Mouse (Mus musculus): Measurements from ENCODE around the gene E430018J23Rik. TPM values are rescaled to one million over a fixed set of nuclear protein-coding genes. Genes with fewer than 3 reads are reported as not detected.

Gene E430018J23Rik
- 4.7 and 5.6 TPM in 2 replicates for polyA plus RNA-seq (2015; fragmentation: Nextera tagmentation; extraction: Ambion mirVana)

DNA sequence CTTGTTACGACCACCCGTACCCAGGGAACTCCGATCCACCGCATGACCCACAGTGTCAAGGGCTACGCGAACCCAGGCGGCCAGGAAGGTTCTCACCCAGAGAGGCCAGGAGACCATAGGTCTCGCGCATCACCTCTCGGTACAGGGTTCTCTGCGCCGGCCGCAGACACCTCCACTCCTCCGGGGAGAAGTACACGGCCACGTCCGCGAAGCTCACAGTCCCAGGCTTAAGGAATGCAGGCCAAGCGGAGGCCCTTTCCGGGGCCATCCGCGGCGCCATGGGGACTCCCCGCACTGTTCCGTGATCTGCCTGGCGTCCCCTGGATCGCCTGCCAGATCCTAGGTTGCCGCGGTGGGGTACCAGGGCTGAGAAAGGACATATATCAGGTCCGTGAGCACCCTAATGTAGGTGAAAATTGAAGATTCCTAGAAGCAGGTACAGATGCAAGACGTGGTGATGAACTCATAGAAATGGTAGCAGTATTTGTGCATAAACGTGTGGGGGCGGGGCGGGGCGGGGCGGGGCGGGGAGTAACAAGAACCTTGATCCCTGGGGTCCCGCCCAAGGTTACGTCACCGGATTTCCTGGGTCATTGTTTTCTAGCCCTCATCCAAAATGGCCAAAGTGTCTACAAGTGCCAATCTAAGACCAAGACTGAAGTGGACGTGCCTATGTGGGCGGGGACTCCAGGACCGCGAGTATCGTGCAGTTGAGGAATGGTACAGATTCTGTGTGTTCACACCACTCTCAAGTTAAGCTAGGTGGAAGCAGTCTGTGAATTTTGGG, at the start of gene E430018J23Rik:
TSS of gene E430018J23Rik (minus strand) at position 473 of the 787 bp plus-strand sequence.
- Histone ChIP-seq H3K36me3 (ENCODE audit: control insufficient read depth, insufficient read depth) (peaks cover 5% of the 10 kb centered on the region; the same call in 1 of the 2 replicates), H3K4me1 (ENCODE audit: control insufficient read depth, insufficient read depth, low read length) (peaks cover 11% of the 10 kb centered on the region), H3K27me3 (ENCODE audit: control insufficient read depth, insufficient read depth, low read length) (no peaks in the 10 kb centered on the region), H3K9me3 (replicated peaks; ENCODE audit: control insufficient read depth, low read length) (no peaks in the 10 kb centered on the region), H3K4me2 (ENCODE audit: low read depth, low read length) (peak within 1 kb of the TSS; percentile 72), H3K27ac (ENCODE audit: low read length) (peak within 1 kb of the TSS; percentile 89), H3K4me3 (ENCODE audit: low read length) (peak within 1 kb of the TSS; percentile 71), H3K9ac (ENCODE audit: low read length) (peak within 1 kb of the TSS; percentile 88)
- WGBS = under 1% methylated on average over 44 of the region's 45 CpGs
- peak; percentile 96 for ATAC-seq (replicated peaks; ENCODE audit: extremely low read depth, insufficient read depth, low FRiP score)

DNA sequence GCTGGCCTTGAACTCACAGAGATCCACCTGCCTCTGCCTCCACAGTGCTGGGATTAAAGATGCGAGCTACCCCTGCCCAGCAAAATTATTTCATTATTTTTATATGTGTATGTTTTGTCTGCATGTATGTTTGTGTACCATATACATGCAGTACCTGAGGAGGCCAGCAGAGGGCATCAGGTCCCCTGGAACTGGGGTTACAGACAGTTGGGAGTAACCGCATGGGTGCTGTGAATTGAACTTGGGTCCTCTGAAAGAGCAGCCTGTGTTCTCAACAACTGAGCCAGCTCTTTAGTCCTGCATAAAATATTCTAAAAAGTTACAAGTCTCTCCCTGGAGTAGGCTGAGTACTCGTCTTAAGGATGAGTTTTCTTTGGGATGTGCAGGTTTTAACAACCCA, 44.3 kb upstream of the E430018J23Rik start:
- H3K27me3 ChIP-seq (ENCODE audit: control insufficient read depth, insufficient read depth, low read length) = no peaks in the 10 kb centered on the region
- 86% methylated on average over 3 of the region's 3 CpGs for WGBS

DNA sequence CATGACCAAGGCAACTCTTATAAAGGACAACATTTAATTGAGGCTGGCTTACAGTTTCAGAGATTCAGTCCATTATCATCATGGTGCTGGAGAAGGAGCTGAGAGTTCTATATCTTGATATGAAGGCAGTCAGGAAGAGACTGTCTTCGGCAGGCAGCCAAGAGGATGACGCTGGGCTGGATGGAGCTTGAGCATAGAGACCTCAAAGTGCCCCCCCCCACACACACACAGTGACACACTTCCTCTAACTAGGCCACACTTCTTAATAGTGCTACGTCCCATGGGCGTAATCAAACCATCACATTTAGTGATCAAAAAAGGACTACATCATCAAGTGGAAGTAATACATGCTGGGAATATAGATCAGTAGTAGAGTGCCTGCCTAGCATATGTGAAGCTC, 41.8 kb upstream of the E430018J23Rik start:
- WGBS = 82% methylated on average over 4 of the region's 4 CpGs
- H3K9me3 ChIP-seq (replicated peaks; ENCODE audit: control insufficient read depth, low read length) = 0 out of 2 replicates have a peak, but pooled peaks cover 8% of the 10 kb centered on the region
- H3K9ac ChIP-seq (ENCODE audit: low read length) = no peak overlapping the region
- H3K36me3 ChIP-seq (ENCODE audit: control insufficient read depth, insufficient read depth) = no peaks in the 10 kb centered on the region
- H3K4me3 ChIP-seq (ENCODE audit: low read length) = no peak overlapping the region
- no peak overlapping the region for H3K4me2 ChIP-seq (ENCODE audit: low read depth, low read length)
- ATAC-seq (replicated peaks; ENCODE audit: extremely low read depth, insufficient read depth, low FRiP score) = no peak
- H3K4me1 ChIP-seq (ENCODE audit: control insufficient read depth, insufficient read depth, low read length) = no peaks in the 10 kb centered on the region
- no peaks in the 10 kb centered on the region for H3K27me3 ChIP-seq (ENCODE audit: control insufficient read depth, insufficient read depth, low read length)
- no peak overlapping the region for H3K27ac ChIP-seq (ENCODE audit: low read length)

More for the DNA sequence above, 44.3 kb upstream of the E430018J23Rik start:
- Histone ChIP-seq H3K4me3 (ENCODE audit: low read length) (no peak overlapping the region), H3K9me3 (replicated peaks; ENCODE audit: control insufficient read depth, low read length) (0 out of 2 replicates have a peak, but pooled peaks cover 8% of the 10 kb centered on the region), H3K9ac (ENCODE audit: low read length) (no peak overlapping the region), H3K36me3 (ENCODE audit: control insufficient read depth, insufficient read depth) (peaks cover 4% of the 10 kb centered on the region; the same call in 1 of the 2 replicates), H3K4me2 (ENCODE audit: low read depth, low read length) (no peak overlapping the region), H3K27ac (ENCODE audit: low read length) (no peak overlapping the region), H3K4me1 (ENCODE audit: control insufficient read depth, insufficient read depth, low read length) (no peaks in the 10 kb centered on the region)
- no peak for ATAC-seq (replicated peaks; ENCODE audit: extremely low read depth, insufficient read depth, low FRiP score)

DNA sequence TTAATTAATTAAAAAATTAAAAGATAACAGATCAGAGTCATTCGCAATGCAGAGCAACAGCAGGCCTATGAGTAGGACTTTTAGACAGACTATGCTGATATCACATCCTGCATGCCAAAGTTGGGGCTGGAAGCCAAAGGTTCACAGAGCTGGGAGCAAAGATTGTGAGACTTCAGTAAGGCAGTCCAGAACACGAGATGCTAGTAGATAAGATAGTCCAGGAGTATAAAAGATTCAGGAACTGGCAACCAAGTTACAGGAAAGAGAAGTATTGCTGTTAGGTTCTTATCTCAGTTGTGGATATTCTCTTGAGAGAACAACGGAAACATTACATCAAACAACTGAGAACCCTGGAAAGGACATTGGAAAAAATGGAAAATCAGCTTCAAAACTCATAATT, 32.9 kb upstream of the E430018J23Rik start:
- Histone ChIP-seq H3K36me3 (ENCODE audit: control insufficient read depth, insufficient read depth) (no peaks in the 10 kb centered on the region), H3K27ac (ENCODE audit: low read length) (peak overlapping the region; percentile 59; the same call in 1 of the 2 replicates), H3K9me3 (replicated peaks; ENCODE audit: control insufficient read depth, low read length) (0 out of 2 replicates have a peak, but pooled peaks cover 2% of the 10 kb centered on the region), H3K4me1 (ENCODE audit: control insufficient read depth, insufficient read depth, low read length) (peaks cover 4% of the 10 kb centered on the region), H3K27me3 (ENCODE audit: control insufficient read depth, insufficient read depth, low read length) (peaks cover 4% of the 10 kb centered on the region; the same call in 1 of the 2 replicates), H3K9ac (ENCODE audit: low read length) (no peak overlapping the region), H3K4me2 (ENCODE audit: low read depth, low read length) (no peak overlapping the region), H3K4me3 (ENCODE audit: low read length) (no peak overlapping the region)
- WGBS = 46% methylated on average over 3 of the region's 3 CpGs
- ATAC-seq (replicated peaks; ENCODE audit: extremely low read depth, insufficient read depth, low FRiP score) = 0 out of 2 replicates have a peak, but pooled peaks have one; percentile 16

DNA sequence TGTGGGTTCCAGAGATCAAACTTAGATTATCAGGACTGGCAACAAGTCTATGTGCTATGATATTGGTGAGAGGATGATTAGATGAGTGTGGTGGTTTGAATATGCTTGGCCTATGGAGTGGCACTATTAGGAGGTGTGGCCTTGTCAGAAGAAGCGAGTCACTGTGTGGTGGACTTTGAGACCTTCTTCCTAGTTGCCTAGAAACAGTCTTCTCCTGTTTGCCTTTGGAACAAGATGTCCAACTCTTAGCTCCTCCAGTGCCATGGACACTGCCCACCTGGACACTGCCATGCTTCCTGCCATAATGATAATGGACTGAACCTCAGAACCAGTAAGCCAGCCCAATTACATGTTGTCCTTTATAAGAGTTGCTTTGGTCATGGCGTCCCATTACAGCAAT, 32.5 kb upstream of the E430018J23Rik start:
- Histone ChIP-seq H3K27ac (ENCODE audit: low read length) (0 out of 2 replicates have a peak overlapping the region, but pooled peaks have one; percentile 24), H3K4me3 (ENCODE audit: low read length) (no peak overlapping the region), H3K36me3 (ENCODE audit: control insufficient read depth, insufficient read depth) (no peaks in the 10 kb centered on the region), H3K4me2 (ENCODE audit: low read depth, low read length) (no peak overlapping the region), H3K27me3 (ENCODE audit: control insufficient read depth, insufficient read depth, low read length) (peaks cover 4% of the 10 kb centered on the region; the same call in 1 of the 2 replicates), H3K4me1 (ENCODE audit: control insufficient read depth, insufficient read depth, low read length) (peaks cover 9% of the 10 kb centered on the region), H3K9ac (ENCODE audit: low read length) (no peak overlapping the region), H3K9me3 (replicated peaks; ENCODE audit: control insufficient read depth, low read length) (0 out of 2 replicates have a peak, but pooled peaks cover 2% of the 10 kb centered on the region)
- no peak for ATAC-seq (replicated peaks; ENCODE audit: extremely low read depth, insufficient read depth, low FRiP score)
- WGBS = 77% methylated on average over 2 of the region's 2 CpGs

DNA sequence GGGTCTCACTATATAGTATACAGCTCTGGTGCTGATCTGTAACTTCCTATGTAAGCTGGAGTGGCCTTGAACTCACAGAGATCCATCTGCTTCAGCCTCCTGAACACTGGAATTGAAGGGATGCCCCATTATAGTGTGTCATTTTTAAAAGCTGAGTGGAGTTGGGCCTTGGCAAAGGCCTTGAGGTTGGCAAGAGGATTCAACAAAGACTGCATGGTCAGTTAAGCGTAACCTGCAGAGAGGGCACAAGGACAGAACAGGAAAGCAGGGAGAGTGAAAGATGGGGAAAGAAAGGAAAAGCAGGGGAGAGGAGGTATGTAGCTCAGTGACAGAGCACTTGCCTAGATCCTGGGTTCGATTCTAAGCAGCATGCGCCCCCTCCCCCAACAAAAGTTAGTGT, 31.9 kb upstream of the E430018J23Rik start:
- 78% methylated on average over 3 of the region's 3 CpGs for WGBS

DNA sequence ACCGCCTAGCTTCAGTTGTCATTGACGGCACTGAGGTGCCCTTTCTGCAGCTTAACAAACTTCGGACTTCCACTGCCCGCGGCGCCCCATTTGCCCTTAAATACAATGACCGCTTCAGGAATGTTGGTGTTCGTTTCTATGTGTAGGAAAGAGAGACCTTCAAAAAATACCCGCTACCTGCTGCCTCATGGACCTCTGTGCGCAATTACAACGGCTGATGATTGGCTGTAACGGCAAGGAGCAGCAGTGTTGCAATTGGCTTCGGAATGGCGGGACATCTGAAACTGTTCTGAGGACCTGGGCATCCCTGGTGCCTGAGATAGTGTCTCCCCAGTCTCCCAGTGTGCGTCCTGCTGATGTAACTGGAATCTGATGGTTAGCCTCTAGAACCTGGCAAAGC, 28.8 kb upstream of the E430018J23Rik start:
- WGBS = 1% methylated on average over 15 of the region's 15 CpGs
- Histone ChIP-seq H3K4me3 (ENCODE audit: low read length) (peak overlapping the region; percentile 91), H3K4me1 (ENCODE audit: control insufficient read depth, insufficient read depth, low read length) (peaks cover 9% of the 10 kb centered on the region), H3K4me2 (ENCODE audit: low read depth, low read length) (peak overlapping the region; percentile 99), H3K36me3 (ENCODE audit: control insufficient read depth, insufficient read depth) (peaks cover 5% of the 10 kb centered on the region; the same call in 1 of the 2 replicates), H3K27ac (ENCODE audit: low read length) (no peak overlapping the region), H3K27me3 (ENCODE audit: control insufficient read depth, insufficient read depth, low read length) (peaks cover 4% of the 10 kb centered on the region; the same call in 1 of the 2 replicates), H3K9me3 (replicated peaks; ENCODE audit: control insufficient read depth, low read length) (0 out of 2 replicates have a peak, but pooled peaks cover 2% of the 10 kb centered on the region), H3K9ac (ENCODE audit: low read length) (peak overlapping the region; percentile 94)
- peak; percentile 37 for ATAC-seq (replicated peaks; ENCODE audit: extremely low read depth, insufficient read depth, low FRiP score)

More for the DNA sequence above, 31.9 kb upstream of the E430018J23Rik start:
- Histone ChIP-seq H3K27ac (ENCODE audit: low read length) (no peak overlapping the region), H3K36me3 (ENCODE audit: control insufficient read depth, insufficient read depth) (no peaks in the 10 kb centered on the region), H3K9ac (ENCODE audit: low read length) (no peak overlapping the region), H3K4me2 (ENCODE audit: low read depth, low read length) (no peak overlapping the region), H3K27me3 (ENCODE audit: control insufficient read depth, insufficient read depth, low read length) (peaks cover 4% of the 10 kb centered on the region; the same call in 1 of the 2 replicates), H3K4me1 (ENCODE audit: control insufficient read depth, insufficient read depth, low read length) (peaks cover 9% of the 10 kb centered on the region), H3K9me3 (replicated peaks; ENCODE audit: control insufficient read depth, low read length) (0 out of 2 replicates have a peak, but pooled peaks cover 2% of the 10 kb centered on the region), H3K4me3 (ENCODE audit: low read length) (no peak overlapping the region)
- ATAC-seq (replicated peaks; ENCODE audit: extremely low read depth, insufficient read depth, low FRiP score) = no peak

DNA sequence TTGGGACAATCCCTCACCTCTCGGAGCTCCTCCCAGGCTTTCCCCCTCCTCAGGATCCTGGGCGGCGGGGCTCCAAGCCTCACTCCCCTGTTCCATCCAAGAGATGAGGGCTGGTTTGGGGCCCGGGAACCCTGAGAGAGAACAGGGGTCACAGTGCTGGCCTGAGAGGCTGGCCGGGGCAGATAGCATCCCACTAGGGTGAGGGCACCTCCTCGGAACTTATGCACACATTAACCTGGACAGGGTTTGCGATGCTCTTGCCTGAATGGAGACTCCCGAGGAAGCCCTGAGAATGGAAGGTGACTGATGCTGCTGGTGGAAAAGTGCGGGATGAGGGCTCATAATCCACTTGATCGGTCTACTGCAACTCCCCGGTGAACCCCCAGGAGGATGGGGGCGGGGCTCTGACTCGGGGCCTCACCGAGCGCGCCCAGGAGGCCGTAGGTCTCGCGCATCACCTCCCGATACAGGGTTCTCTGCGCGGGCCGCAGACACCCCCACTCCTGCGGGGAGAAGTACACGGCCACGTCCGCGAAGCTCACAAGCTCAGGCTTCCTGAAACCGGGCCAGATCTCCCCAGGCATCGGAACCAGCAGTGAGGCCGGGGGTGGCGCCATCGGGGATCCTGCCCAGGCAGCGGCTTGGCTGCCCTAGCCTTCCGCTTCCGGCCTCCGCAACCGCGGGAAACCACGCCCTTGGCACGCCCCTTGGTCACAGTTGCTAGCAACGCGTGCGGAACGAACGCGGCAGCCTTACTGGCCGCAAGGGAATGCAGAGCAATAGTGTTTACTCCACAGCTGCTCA, 28.2 kb upstream of the E430018J23Rik start, which contains the start of gene Zfp688:
TSS of gene Zfp688 (minus strand) at position 681 of the 804 bp plus-strand sequence.
- Histone ChIP-seq H3K27me3 (ENCODE audit: control insufficient read depth, insufficient read depth, low read length) (peaks cover 4% of the 10 kb centered on the region; the same call in 1 of the 2 replicates), H3K27ac (ENCODE audit: low read length) (no peak within 1 kb of the TSS; the same call in 1 of the 2 replicates), H3K9me3 (replicated peaks; ENCODE audit: control insufficient read depth, low read length) (no peaks in the 10 kb centered on the region), H3K9ac (ENCODE audit: low read length) (peak within 1 kb of the TSS; percentile 94), H3K4me1 (ENCODE audit: control insufficient read depth, insufficient read depth, low read length) (peaks cover 9% of the 10 kb centered on the region), H3K4me3 (ENCODE audit: low read length) (peak within 1 kb of the TSS; percentile 91), H3K4me2 (ENCODE audit: low read depth, low read length) (peak within 1 kb of the TSS; percentile 99), H3K36me3 (ENCODE audit: control insufficient read depth, insufficient read depth) (peaks cover 5% of the 10 kb centered on the region; the same call in 1 of the 2 replicates)
- 2% methylated on average over 48 of the region's 48 CpGs for WGBS
- ATAC-seq (replicated peaks; ENCODE audit: extremely low read depth, insufficient read depth, low FRiP score) = peak; percentile 93
